In genomic region chr12:111377376-111377973, GRCm38 (mm10) we compare ENCODE assay signal across 8 mouse cellular contexts. TPM values are rescaled to one million over a fixed set of nuclear protein-coding genes. Genes with fewer than 3 reads are reported as not detected.
DNase-seq lines count a peak whose midpoint lies in the region; ATAC-seq and TF ChIP-seq lines count a peak whose summit lies in the region.

TSS of gene Cdc42bpb (minus strand) at chr12:111377718.

- peak; percentile 94 for DNase-seq in A20 (ENCODE audit: low read depth, low spot score)
- peak; percentile 97 for DNase-seq in brain, embryonic 14.5 days (ENCODE audit: low read depth)
- DNase-seq in forebrain, embryonic 11.5 days (ENCODE audit: low spot score), result peak; percentile 96
- DNase-seq in kidney, postnatal 25 days, result peak; percentile 95 to 98
- peak; percentile 57 for DNase-seq in liver, embryonic 13.5 days
- peak; percentile 95 for DNase-seq in neural tube, embryonic 10.5 days (ENCODE audit: extremely low spot score, low spot score)

- no peak for TF ChIP-seq CTCF in brain, embryonic 14.5 days (IDR thresholded peaks at IDR 0.05; ENCODE audit: borderline replicate concordance, extremely low read depth, insufficient read depth, insufficient read length)

- WGBS in forebrain, embryonic 11.5 days, result under 1% methylated on average over 88 of the region's 94 CpGs
- under 1% methylated on average over 90 of the region's 94 CpGs for WGBS in heart, embryonic 15.5 days
- under 1% methylated on average over 94 of the region's 94 CpGs for WGBS in liver, embryonic 13.5 days (ENCODE audit: insufficient replicate concordance)
- under 1% methylated on average over 92 of the region's 94 CpGs for WGBS in stomach, embryonic 16.5 days

- H3K4me3 ChIP-seq in forebrain, embryonic 11.5 days (ENCODE audit: low read depth, low read length), result peak within 1 kb of the TSS; percentile 95
- peak within 1 kb of the TSS; percentile 95 for H3K4me3 ChIP-seq in heart, embryonic 15.5 days
- H3K4me3 ChIP-seq in liver, embryonic 13.5 days (replicated peaks), result peak within 1 kb of the TSS; percentile 75
- H3K4me3 ChIP-seq in stomach, embryonic 16.5 days (replicated peaks; ENCODE audit: low read length), result peak within 1 kb of the TSS; percentile 99

- H3K9me3 ChIP-seq in forebrain, embryonic 11.5 days (ENCODE audit: control insufficient read depth, low read length), result no peaks in the 10 kb centered on the region
- no peaks in the 10 kb centered on the region for H3K9me3 ChIP-seq in heart, embryonic 15.5 days (replicated peaks)
- no peaks in the 10 kb centered on the region for H3K9me3 ChIP-seq in liver, embryonic 13.5 days (replicated peaks)
- H3K9me3 ChIP-seq in stomach, embryonic 16.5 days (replicated peaks; ENCODE audit: control insufficient read depth, low read length), result no peaks in the 10 kb centered on the region

- H3K9ac ChIP-seq in forebrain, embryonic 11.5 days (ENCODE audit: low read length), result peak within 1 kb of the TSS; percentile 89
- peak within 1 kb of the TSS; percentile 97 for H3K9ac ChIP-seq in heart, embryonic 15.5 days
- peak within 1 kb of the TSS; percentile 79 for H3K9ac ChIP-seq in liver, embryonic 13.5 days
- peak within 1 kb of the TSS; percentile 98 for H3K9ac ChIP-seq in stomach, embryonic 16.5 days (ENCODE audit: low read length)

- peak; percentile 96 for ATAC-seq in forebrain, embryonic 11.5 days (replicated peaks; ENCODE audit: low FRiP score)
- ATAC-seq in heart, embryonic 15.5 days (replicated peaks; ENCODE audit: insufficient number of reproducible peaks, insufficient read depth, low FRiP score, low read depth), result peak; percentile 94
- ATAC-seq in liver, embryonic 13.5 days (ENCODE audit: low read depth), result peak; percentile 88
- peak; percentile 93 for ATAC-seq in stomach, embryonic 16.5 days (ENCODE audit: insufficient read depth, low FRiP score)

- H3K27me3 ChIP-seq in forebrain, embryonic 11.5 days (ENCODE audit: control insufficient read depth, insufficient read depth, low read length), result no peaks in the 10 kb centered on the region
- H3K27me3 ChIP-seq in heart, embryonic 15.5 days, result 0 out of 2 replicates have a peak, but pooled peaks cover 2% of the 10 kb centered on the region
- peaks cover 73% of the 10 kb centered on the region for H3K27me3 ChIP-seq in liver, embryonic 13.5 days
- no peaks in the 10 kb centered on the region for H3K27me3 ChIP-seq in stomach, embryonic 16.5 days (ENCODE audit: control insufficient read depth, insufficient read depth, low read length)

- no peaks in the 10 kb centered on the region for H3K36me3 ChIP-seq in forebrain, embryonic 11.5 days (ENCODE audit: control insufficient read depth, insufficient read depth, low read length)
- no peaks in the 10 kb centered on the region for H3K36me3 ChIP-seq in heart, embryonic 15.5 days
- no peaks in the 10 kb centered on the region for H3K36me3 ChIP-seq in liver, embryonic 13.5 days
- no peaks in the 10 kb centered on the region for H3K36me3 ChIP-seq in stomach, embryonic 16.5 days (ENCODE audit: control insufficient read depth, insufficient read depth, low read length)

- TF ChIP-seq POLR2A in brain, embryonic 14.5 days (IDR thresholded peaks at IDR 0.05; ENCODE audit: borderline replicate concordance, extremely low read depth, insufficient read depth, insufficient read length, poor library complexity, severe bottlenecking), result peak; percentile 99

- peaks cover 12% of the 10 kb centered on the region for H3K4me1 ChIP-seq in forebrain, embryonic 11.5 days (replicated peaks; ENCODE audit: control insufficient read depth, insufficient read depth, low read length)
- H3K4me1 ChIP-seq in heart, embryonic 15.5 days (replicated peaks), result peaks cover 39% of the 10 kb centered on the region
- H3K4me1 ChIP-seq in liver, embryonic 13.5 days (replicated peaks), result peaks cover 36% of the 10 kb centered on the region
- H3K4me1 ChIP-seq in stomach, embryonic 16.5 days (ENCODE audit: control insufficient read depth, insufficient read depth, low read length), result peaks cover 31% of the 10 kb centered on the region

- peak within 1 kb of the TSS; percentile 95 for H3K4me2 ChIP-seq in forebrain, embryonic 11.5 days (ENCODE audit: low read depth, low read length, severe bottlenecking)
- H3K4me2 ChIP-seq in heart, embryonic 15.5 days, result peak within 1 kb of the TSS; percentile 89
- H3K4me2 ChIP-seq in liver, embryonic 13.5 days, result peak within 1 kb of the TSS; percentile 81
- peak within 1 kb of the TSS; percentile 92 for H3K4me2 ChIP-seq in stomach, embryonic 16.5 days (ENCODE audit: low read depth, low read length)

- H3K27ac ChIP-seq in forebrain, embryonic 11.5 days (ENCODE audit: low read depth, low read length), result peak within 1 kb of the TSS; percentile 83
- H3K27ac ChIP-seq in heart, embryonic 15.5 days, result peak within 1 kb of the TSS; percentile 97
- peak within 1 kb of the TSS; percentile 81 for H3K27ac ChIP-seq in liver, embryonic 13.5 days
- peak within 1 kb of the TSS; percentile 95 for H3K27ac ChIP-seq in stomach, embryonic 16.5 days (ENCODE audit: low read length)

RNA-seq across cellular contexts. Expression of gene Cdc42bpb, which starts in this region (rescaled TPM):
- polyA plus RNA-seq in brain, embryonic 14.5 days (2012; rRNA removed), result 236 and 250 TPM in 2 replicates
- 42.7 and 44.0 TPM in 2 replicates for polyA plus RNA-seq in forebrain, embryonic 11.5 days (2014; fragmentation: Nextera tagmentation; extraction: Ambion mirVana)
- polyA plus RNA-seq in heart, embryonic 15.5 days (2015; fragmentation: Nextera tagmentation; extraction: Ambion mirVana), result 20.1 and 26.7 TPM in 2 replicates
- 5.9 and 6.7 TPM in 2 replicates for polyA plus RNA-seq in liver, embryonic 13.5 days (2015; fragmentation: Nextera tagmentation; extraction: Ambion mirVana)
- 29.3 and 32.9 TPM in 2 replicates for polyA plus RNA-seq in stomach, embryonic 16.5 days (2015; fragmentation: Nextera tagmentation; extraction: Ambion mirVana)

Comparison
In these comparisons a context has a peak if more than half of its experiments do, and no peak if none do; other contexts are left out.
1. Peak in every context shown above with its lines: DNase-seq, ATAC-seq, H3K4me3 ChIP-seq and H3K27ac ChIP-seq.